Mouse (Mus musculus): Measurements from ENCODE around the gene Casp9.

Gene Casp9

GRCm38 (mm10) chr4:141817706-141818105 lies 24.3 kb downstream of the Casp9 start:
- no peak for DNase-seq (ENCODE audit: low spot score in 2 of 2)

- no peak for DNase-seq (ENCODE audit: low spot score in 2 of 2)
Observed at GRCm38 (mm10) chr4:141818861-141819260, 25.4 kb downstream of the Casp9 start.

- no peak for DNase-seq (ENCODE audit: low spot score in 2 of 2)
Observed at GRCm38 (mm10) chr4:141819316-141819715, 25.9 kb downstream of the Casp9 start.

- no peak for DNase-seq (ENCODE audit: low spot score in 2 of 2)
Observed at GRCm38 (mm10) chr4:141821178-141821577, 27.8 kb downstream of the Casp9 start.

GRCm38 (mm10) chr4:141822089-141822488 lies 28.7 kb downstream of the Casp9 start:
- no peak for DNase-seq (ENCODE audit: low spot score in 2 of 2)

GRCm38 (mm10) chr4:141822979-141823378 lies 29.6 kb downstream of the Casp9 start:
- peak in 1 of 2 experiments; percentile 31 for DNase-seq (ENCODE audit: low spot score in 2 of 2)

GRCm38 (mm10) chr4:141826060-141826459 lies 32.6 kb downstream of the Casp9 start, which contains the start of gene Cela2a:
Gene Cela2a (minus strand): TSS chr4:141826160.
- no peak for DNase-seq (ENCODE audit: low spot score in 2 of 2)

GRCm38 (mm10) chr4:141827401-141827800 lies 34.0 kb downstream of the Casp9 start:
- DNase-seq (ENCODE audit: low spot score in 2 of 2), result no peak

- no peak for DNase-seq (ENCODE audit: low spot score in 2 of 2)
Observed at GRCm38 (mm10) chr4:141828177-141828576, 34.8 kb downstream of the Casp9 start.

- DNase-seq (ENCODE audit: low spot score in 2 of 2), result no peak
Observed at GRCm38 (mm10) chr4:141830381-141830780, 37.0 kb downstream of the Casp9 start.

GRCm38 (mm10) chr4:141831361-141831760 lies 37.9 kb downstream of the Casp9 start:
- no peak for DNase-seq (ENCODE audit: low spot score in 2 of 2)

- no peak for DNase-seq (ENCODE audit: low spot score in 2 of 2)
Observed at GRCm38 (mm10) chr4:141833911-141834310, 40.5 kb downstream of the Casp9 start.

- no peak for DNase-seq (ENCODE audit: low spot score in 2 of 2)
Observed at GRCm38 (mm10) chr4:141834536-141835095, 41.2 kb downstream of the Casp9 start.

GRCm38 (mm10) chr4:141845999-141846398 lies 52.6 kb downstream of the Casp9 start, which contains the start of gene Ctrc:
Gene Ctrc (minus strand): TSS chr4:141846359.
- DNase-seq (ENCODE audit: low spot score in 2 of 2), result no peak

- peak in 1 of 2 experiments; percentile 45 for DNase-seq (ENCODE audit: low spot score in 2 of 2)
Observed at GRCm38 (mm10) chr4:141853437-141853836, 60.0 kb downstream of the Casp9 start.

- DNase-seq (ENCODE audit: low spot score in 2 of 2), result peak; percentile 50 to 64
Observed at GRCm38 (mm10) chr4:141857422-141857930, 64.1 kb downstream of the Casp9 start.

- DNase-seq (ENCODE audit: low spot score in 2 of 2), result no peak
Observed at GRCm38 (mm10) chr4:141858501-141858900, 65.1 kb downstream of the Casp9 start.

- DNase-seq (ENCODE audit: low spot score in 2 of 2), result no peak
Observed at GRCm38 (mm10) chr4:141859351-141859750, 65.9 kb downstream of the Casp9 start.

- DNase-seq (ENCODE audit: low spot score in 2 of 2), result no peak
Observed at GRCm38 (mm10) chr4:141860246-141860841, 66.9 kb downstream of the Casp9 start.

- DNase-seq (ENCODE audit: low spot score in 2 of 2), result no peak
Observed at GRCm38 (mm10) chr4:141861591-141862295, 68.3 kb downstream of the Casp9 start.

- no peak for DNase-seq (ENCODE audit: low spot score in 2 of 2)
Observed at GRCm38 (mm10) chr4:141862867-141863266, 69.5 kb downstream of the Casp9 start.

GRCm38 (mm10) chr4:141863726-141864280 lies 70.4 kb downstream of the Casp9 start:
- DNase-seq (ENCODE audit: low spot score in 2 of 2), result no peak
